Mouse (Mus musculus): ENCODE measurements around the gene Tanc1. TPM values are rescaled to one million over a fixed set of nuclear protein-coding genes. Genes with fewer than 3 reads are reported as not detected.
"Not testable (repeated sequence)": the region's sequence is repeated elsewhere in the genome, so short reads cannot be mapped to it uniquely, and the experiment has no call there.

Gene Tanc1
- polyA plus RNA-seq, 1 experiment from 2014 or later: 10.8 TPM

GRCm38 (mm10) chr2:59838825-59839224 is 227.0 kb downstream of the Tanc1 start:
- Histone ChIP-seq H3K27ac (replicated peaks) (0 out of 2 replicates have a peak overlapping the region, but pooled peaks have one; percentile 10), H3K27me3 (no peaks in the 10 kb centered on the region), H3K9me3 (0 out of 2 replicates have a peak, but pooled peaks cover 2% of the 10 kb centered on the region), H3K9ac (replicated peaks) (no peak overlapping the region), H3K36me3 (peaks cover 3% of the 10 kb centered on the region; the same call in 1 of the 2 replicates), H3K4me2 (replicated peaks) (no peak overlapping the region), H3K4me3 (no peak overlapping the region), H3K4me1 (peaks cover 4% of the 10 kb centered on the region; the same call in 1 of the 2 replicates)
- WGBS: 89% methylated on average over 8 of the region's 8 CpGs
- no peak for ATAC-seq (ENCODE audit: low FRiP score, low read depth)

- no peak overlapping the region for H3K9ac ChIP-seq (replicated peaks)
- H3K27ac ChIP-seq (replicated peaks): no peak overlapping the region
- no peak overlapping the region for H3K4me2 ChIP-seq (replicated peaks)
- H3K4me1 ChIP-seq: peaks cover 4% of the 10 kb centered on the region; the same call in 1 of the 2 replicates
- H3K4me3 ChIP-seq: no peak overlapping the region
- H3K27me3 ChIP-seq: no peaks in the 10 kb centered on the region
- no peak for ATAC-seq (ENCODE audit: low FRiP score, low read depth)
- 0 out of 2 replicates have a peak, but pooled peaks cover 2% of the 10 kb centered on the region for H3K9me3 ChIP-seq
- 80% methylated on average over 2 of the region's 2 CpGs for WGBS
- peaks cover 3% of the 10 kb centered on the region; the same call in 1 of the 2 replicates for H3K36me3 ChIP-seq
Measured at GRCm38 (mm10) chr2:59839755-59840154, 227.9 kb downstream of the Tanc1 start.

- no peak overlapping the region for H3K27ac ChIP-seq (replicated peaks)
- no peak overlapping the region for H3K4me2 ChIP-seq (replicated peaks)
- ATAC-seq (ENCODE audit: low FRiP score, low read depth): no peak; the same call in 1 of the 2 replicates
- peaks cover 3% of the 10 kb centered on the region; the same call in 1 of the 2 replicates for H3K36me3 ChIP-seq
- no peak overlapping the region for H3K4me3 ChIP-seq
- H3K9ac ChIP-seq (replicated peaks): no peak overlapping the region
- H3K9me3 ChIP-seq: 0 out of 2 replicates have a peak, but pooled peaks cover 2% of the 10 kb centered on the region
- peaks cover 4% of the 10 kb centered on the region; the same call in 1 of the 2 replicates for H3K4me1 ChIP-seq
- WGBS: 43% methylated on average over 4 of the region's 4 CpGs
- H3K27me3 ChIP-seq: no peaks in the 10 kb centered on the region
Measured at GRCm38 (mm10) chr2:59840191-59840590, 228.3 kb downstream of the Tanc1 start.

GRCm38 (mm10) chr2:59841189-59841939 is 229.5 kb downstream of the Tanc1 start:
- H3K9ac ChIP-seq (replicated peaks): no peak overlapping the region
- 0 out of 2 replicates have a peak, but pooled peaks have one; percentile 41 for ATAC-seq (ENCODE audit: low FRiP score, low read depth)
- peaks cover 3% of the 10 kb centered on the region; the same call in 1 of the 2 replicates for H3K36me3 ChIP-seq
- 0 out of 2 replicates have a peak, but pooled peaks cover 2% of the 10 kb centered on the region for H3K9me3 ChIP-seq
- WGBS: 74% methylated on average over 9 of the region's 12 CpGs
- peaks cover 4% of the 10 kb centered on the region; the same call in 1 of the 2 replicates for H3K4me1 ChIP-seq
- no peak overlapping the region for H3K4me2 ChIP-seq (replicated peaks)
- H3K4me3 ChIP-seq: no peak overlapping the region
- peak overlapping the region; percentile 54; the same call in 1 of the 2 replicates for H3K27ac ChIP-seq (replicated peaks)
- H3K27me3 ChIP-seq: no peaks in the 10 kb centered on the region

GRCm38 (mm10) chr2:59841944-59842343 is 230.1 kb downstream of the Tanc1 start:
- 75% methylated on average over 11 of the region's 11 CpGs for WGBS
- no peak overlapping the region for H3K4me2 ChIP-seq (replicated peaks)
- no peaks in the 10 kb centered on the region for H3K27me3 ChIP-seq
- 0 out of 2 replicates have a peak, but pooled peaks cover 2% of the 10 kb centered on the region for H3K9me3 ChIP-seq
- H3K27ac ChIP-seq (replicated peaks): no peak overlapping the region
- no peak overlapping the region for H3K4me3 ChIP-seq
- peaks cover 4% of the 10 kb centered on the region; the same call in 1 of the 2 replicates for H3K4me1 ChIP-seq
- no peak overlapping the region for H3K9ac ChIP-seq (replicated peaks)
- no peak for ATAC-seq (ENCODE audit: low FRiP score, low read depth)
- H3K36me3 ChIP-seq: peaks cover 3% of the 10 kb centered on the region; the same call in 1 of the 2 replicates

- peaks cover 4% of the 10 kb centered on the region; the same call in 1 of the 2 replicates for H3K4me1 ChIP-seq
- ATAC-seq (ENCODE audit: low FRiP score, low read depth): no peak
- 74% methylated on average over 6 of the region's 6 CpGs for WGBS
- H3K27ac ChIP-seq (replicated peaks): no peak overlapping the region
- H3K36me3 ChIP-seq: peaks cover 3% of the 10 kb centered on the region; the same call in 1 of the 2 replicates
- no peak overlapping the region for H3K4me3 ChIP-seq
- H3K9me3 ChIP-seq: 0 out of 2 replicates have a peak, but pooled peaks cover 1% of the 10 kb centered on the region
- no peaks in the 10 kb centered on the region for H3K27me3 ChIP-seq
- no peak overlapping the region for H3K4me2 ChIP-seq (replicated peaks)
- no peak overlapping the region for H3K9ac ChIP-seq (replicated peaks)
Measured at GRCm38 (mm10) chr2:59842556-59843008, 230.7 kb downstream of the Tanc1 start.

- no peaks in the 10 kb centered on the region; the same call in 1 of the 2 replicates for H3K36me3 ChIP-seq
- H3K4me1 ChIP-seq: peaks cover 4% of the 10 kb centered on the region; the same call in 1 of the 2 replicates
- H3K27me3 ChIP-seq: no peaks in the 10 kb centered on the region
- H3K4me2 ChIP-seq (replicated peaks): no peak overlapping the region
- H3K9ac ChIP-seq (replicated peaks): no peak overlapping the region
- ATAC-seq (ENCODE audit: low FRiP score, low read depth): no peak
- H3K4me3 ChIP-seq: no peak overlapping the region
- 78% methylated on average over 21 of the region's 21 CpGs for WGBS
- H3K27ac ChIP-seq (replicated peaks): no peak overlapping the region
- no peaks in the 10 kb centered on the region for H3K9me3 ChIP-seq
Measured at GRCm38 (mm10) chr2:59843156-59843555, 231.3 kb downstream of the Tanc1 start.

- no peak for ATAC-seq (ENCODE audit: low FRiP score, low read depth)
- no peak overlapping the region for H3K4me3 ChIP-seq
- peaks cover 4% of the 10 kb centered on the region; the same call in 1 of the 2 replicates for H3K4me1 ChIP-seq
- no peaks in the 10 kb centered on the region; the same call in 1 of the 2 replicates for H3K36me3 ChIP-seq
- no peak overlapping the region for H3K9ac ChIP-seq (replicated peaks)
- WGBS: 90% methylated on average over 6 of the region's 6 CpGs
- no peak overlapping the region for H3K27ac ChIP-seq (replicated peaks)
- H3K9me3 ChIP-seq: no peaks in the 10 kb centered on the region
- H3K27me3 ChIP-seq: no peaks in the 10 kb centered on the region
- H3K4me2 ChIP-seq (replicated peaks): no peak overlapping the region
Measured at GRCm38 (mm10) chr2:59843848-59844247, 232.0 kb downstream of the Tanc1 start.

- WGBS: 86% methylated on average over 5 of the region's 5 CpGs
- H3K27me3 ChIP-seq; H3K4me3 ChIP-seq; ATAC-seq (ENCODE audit: low FRiP score, low read depth); H3K9ac ChIP-seq (replicated peaks); H3K9me3 ChIP-seq; H3K4me1 ChIP-seq; H3K36me3 ChIP-seq; H3K27ac ChIP-seq (replicated peaks); H3K4me2 ChIP-seq (replicated peaks): not testable (repeated sequence)
Measured at GRCm38 (mm10) chr2:59851885-59852284, 240.0 kb downstream of the Tanc1 start.

GRCm38 (mm10) chr2:59852916-59853315 is 241.1 kb downstream of the Tanc1 start:
- Histone ChIP-seq H3K4me1 (no peaks in the 10 kb centered on the region), H3K27me3 (no peaks in the 10 kb centered on the region), H3K9me3 (no peaks in the 10 kb centered on the region), H3K9ac (replicated peaks) (no peak overlapping the region), H3K36me3 (no peaks in the 10 kb centered on the region), H3K4me3 (no peak overlapping the region), H3K4me2 (replicated peaks) (no peak overlapping the region), H3K27ac (replicated peaks) (no peak overlapping the region)
- ATAC-seq (ENCODE audit: low FRiP score, low read depth): no peak
- WGBS: 82% methylated on average over 11 of the region's 11 CpGs

GRCm38 (mm10) chr2:59853543-59853942 is 241.7 kb downstream of the Tanc1 start:
- ATAC-seq (ENCODE audit: low FRiP score, low read depth): no peak
- H3K4me2 ChIP-seq (replicated peaks): no peak overlapping the region
- no peaks in the 10 kb centered on the region for H3K27me3 ChIP-seq
- H3K9ac ChIP-seq (replicated peaks): no peak overlapping the region
- no peak overlapping the region for H3K27ac ChIP-seq (replicated peaks)
- no peak overlapping the region for H3K4me3 ChIP-seq
- H3K36me3 ChIP-seq: no peaks in the 10 kb centered on the region
- H3K9me3 ChIP-seq: no peaks in the 10 kb centered on the region
- H3K4me1 ChIP-seq: no peaks in the 10 kb centered on the region
- 97% methylated on average over 10 of the region's 10 CpGs for WGBS

- Histone ChIP-seq H3K4me3 (no peak overlapping the region), H3K4me2 (replicated peaks) (no peak overlapping the region), H3K9me3 (no peaks in the 10 kb centered on the region), H3K27ac (replicated peaks) (no peak overlapping the region), H3K27me3 (no peaks in the 10 kb centered on the region), H3K9ac (replicated peaks) (no peak overlapping the region), H3K4me1 (peaks cover 5% of the 10 kb centered on the region; the same call in 1 of the 2 replicates), H3K36me3 (no peaks in the 10 kb centered on the region)
- 83% methylated on average over 9 of the region's 9 CpGs for WGBS
- ATAC-seq (ENCODE audit: low FRiP score, low read depth): no peak
Measured at GRCm38 (mm10) chr2:59854363-59854762, 242.5 kb downstream of the Tanc1 start.
